Mouse (Mus musculus) stomach, adult 2 months (tissue): Measurements from ENCODE around the gene Pmpcb. TPM values are rescaled to one million over a fixed set of nuclear protein-coding genes. Genes with fewer than 3 reads are reported as not detected.

Experiments used
- polyA plus RNA-seq: library from polyadenylated mRNA; depleted of rRNA; stranded (reverse); fragments of >200 nt; gene quantifications from 2 replicates; pipeline ENCODE4 v1.2.3, GENCODE M21; 2012; rRNA removed

The Pmpcb gene
- polyA plus RNA-seq: 5.2 and 8.3 TPM in 2 replicates

DNA sequence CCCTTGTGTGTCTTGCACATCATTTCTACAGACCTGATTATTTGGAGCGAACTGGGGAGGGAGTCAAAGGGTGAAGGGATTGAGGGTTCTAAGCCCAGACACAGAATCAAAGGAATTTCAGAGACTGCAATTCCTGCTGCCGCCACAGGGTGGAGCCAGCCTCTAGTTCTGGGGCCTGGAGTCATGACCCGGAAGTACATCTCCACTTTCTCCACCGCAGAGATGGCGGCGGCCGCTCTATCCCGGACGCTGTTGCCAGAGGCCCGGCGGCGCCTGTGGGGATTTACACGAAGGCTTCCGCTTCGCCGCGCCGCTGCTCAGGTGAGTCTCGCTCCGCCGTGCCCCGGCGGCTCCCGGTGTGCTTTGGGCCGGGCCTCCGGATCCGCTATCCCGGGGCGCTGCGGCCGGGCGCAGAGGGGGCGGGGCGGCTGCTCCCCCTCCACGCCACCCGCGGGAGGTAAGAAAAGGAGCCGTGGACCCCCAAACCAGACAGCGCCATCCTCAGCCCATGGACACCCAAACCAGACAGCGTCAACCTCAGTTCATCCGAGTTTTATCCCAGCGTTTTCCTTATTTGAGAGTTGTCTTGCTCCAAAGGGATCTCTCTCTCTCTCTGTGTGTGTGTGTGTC, at the start of gene Pmpcb:
Gene Pmpcb, plus strand, starts transcription at position 186 of the 630 bp plus-strand sequence.

DNA sequence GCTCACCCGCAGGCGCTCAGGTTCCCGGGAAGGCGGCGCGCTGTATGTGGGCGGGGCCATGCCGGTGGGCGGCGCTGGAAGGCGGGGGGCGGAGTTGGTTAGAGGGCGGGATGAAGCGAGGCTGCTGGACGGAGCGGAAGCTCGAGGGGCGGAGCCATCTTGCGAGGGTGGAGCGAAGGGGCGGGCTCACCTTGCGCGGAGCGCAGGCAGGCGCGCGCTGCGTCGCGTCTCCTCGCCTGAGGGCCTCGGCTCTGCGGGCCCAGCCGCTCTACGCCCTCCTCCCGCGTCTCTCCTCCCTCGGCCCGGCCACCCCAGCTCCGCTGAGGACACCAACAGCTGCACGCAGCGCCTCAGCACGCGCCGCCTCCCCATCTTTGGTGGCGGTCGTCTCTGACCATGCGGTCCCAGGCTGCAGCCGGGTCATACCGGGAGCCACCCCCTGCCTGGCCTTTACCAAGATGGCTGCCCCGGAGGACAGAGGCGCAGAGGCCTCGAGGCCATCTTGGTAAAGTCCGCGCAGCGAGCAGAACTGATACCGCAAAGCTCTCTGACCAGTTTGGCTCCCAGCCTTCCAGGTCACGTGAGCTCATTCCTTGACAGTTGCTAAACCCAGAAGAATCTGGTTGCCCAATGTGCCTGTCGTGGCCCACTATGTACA, 35.5 kb upstream of the Pmpcb start, which contains the start of gene Napepld:
Gene Napepld, minus strand, starts transcription at position 46 of the 658 bp plus-strand sequence.

DNA sequence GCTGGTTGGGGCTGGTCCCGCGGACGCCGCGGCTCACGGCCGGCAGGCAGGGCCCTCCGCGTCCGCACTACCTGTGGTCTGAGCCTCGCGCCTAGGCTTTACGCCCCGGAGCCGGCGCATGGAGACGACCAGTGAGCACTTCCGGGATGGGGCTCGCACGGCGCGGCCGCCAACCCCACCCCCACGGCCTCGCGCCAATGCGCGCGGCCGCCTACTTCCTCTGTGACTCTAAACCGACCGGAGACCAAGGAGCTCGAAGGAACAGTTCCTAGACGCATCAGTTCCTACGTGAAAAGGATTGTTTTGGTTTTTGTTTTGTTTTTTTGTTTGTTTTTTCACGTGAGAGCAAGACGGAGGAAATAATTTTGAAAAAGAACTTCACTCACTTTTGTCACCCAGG, 48.1 kb downstream of the Pmpcb start, which contains the start of the genes Dnajc2 and Psmc2:
Gene Dnajc2, minus strand, starts transcription at position 199 of the 400 bp plus-strand sequence.
Gene Psmc2, plus strand, starts transcription at position 231 of the 400 bp plus-strand sequence.

Other genes with a start within 250 kb of the Pmpcb start
- gene Lrrc17, start 193.6 kb upstream of the Pmpcb start, polyA plus RNA-seq: 0.67 and 0.97 TPM in 2 replicates
- gene Fbxl13, start 91.5 kb upstream of the Pmpcb start, polyA plus RNA-seq: not detected in 2 replicates
- 88.3 and 136 TPM in 2 replicates for gene Armc10, start 91.3 kb upstream of the Pmpcb start, polyA plus RNA-seq
- gene Napepld, start 35.7 kb upstream of the Pmpcb start, polyA plus RNA-seq: 0.75 and 1.3 TPM in 2 replicates
- 7.9 and 12.0 TPM in 2 replicates for gene Dnajc2, start 48.1 kb downstream of the Pmpcb start, polyA plus RNA-seq
- gene Psmc2, start 48.1 kb downstream of the Pmpcb start, polyA plus RNA-seq: 2.8 and 4.0 TPM in 2 replicates
- gene Slc26a5, start 128.5 kb downstream of the Pmpcb start, polyA plus RNA-seq: not detected in 2 replicates